Mouse (Mus musculus) left cerebral cortex, adult 18-20 months (tissue): ENCODE data around the gene Ggn. TPM values are rescaled to one million over a fixed set of nuclear protein-coding genes. Genes with fewer than 3 reads are reported as not detected.
"Not testable (repeated sequence)": the region's sequence is repeated elsewhere in the genome, so short reads cannot be mapped to it uniquely, and the experiment has no call there.

ENCODE experiments used
- DNase-seq, 2 experiments: peaks; one replicate each; pipeline ENCODE4 v3.0.0; 2021 to 2022; ENCODE audit warnings: low spot score in 2 of 2, mixed read lengths in 1 of 2
- total RNA-seq, 2 experiments: library from RNA; stranded (reverse); gene quantifications; 2 replicates each; pipeline ENCODE4 v1.2.3; 2021

Ggn gene
- total RNA-seq, 2 experiments from 2014 or later = 1.6 to 1.9 TPM

DNA sequence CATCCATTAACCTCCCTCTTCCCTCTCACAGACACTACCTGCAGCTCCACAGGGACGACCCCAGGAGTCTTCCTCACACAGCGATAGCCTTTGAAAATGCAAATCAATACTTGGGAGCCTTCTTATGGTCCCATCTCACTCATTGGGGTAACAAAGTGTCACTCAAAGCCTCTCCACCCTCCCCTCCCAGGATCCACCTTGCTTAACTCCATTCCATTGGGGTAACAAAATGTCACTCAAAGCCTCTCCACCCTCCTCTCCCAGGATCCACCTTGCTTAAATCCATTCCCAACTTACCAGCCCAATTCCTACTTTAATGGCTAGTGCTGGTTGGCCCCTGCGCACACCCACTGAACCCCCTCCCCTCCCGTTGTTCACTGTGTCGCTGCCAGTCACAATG, 11.7 kb upstream of the Ggn start:
- DNase-seq = no peak

DNA sequence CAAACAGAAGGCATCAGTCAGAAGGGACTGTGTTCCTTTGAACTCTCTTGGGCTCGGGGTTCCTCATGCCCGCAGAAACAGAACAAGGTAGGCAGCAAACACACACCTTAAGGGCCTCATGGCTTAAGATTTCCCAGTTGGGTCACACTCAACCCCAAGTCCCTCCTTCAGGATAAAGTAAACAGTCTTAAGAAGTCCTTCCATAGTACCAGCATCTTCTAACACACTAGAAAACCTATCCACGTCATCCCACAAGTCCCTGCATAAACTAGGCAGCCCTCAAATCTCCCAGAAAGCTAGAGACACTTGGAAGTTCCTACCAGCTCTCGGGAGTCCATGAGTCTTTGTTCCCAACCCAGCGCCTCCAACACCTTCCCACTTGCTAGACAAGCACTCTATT, 7.7 kb upstream of the Ggn start:
- no peak for DNase-seq

DNA sequence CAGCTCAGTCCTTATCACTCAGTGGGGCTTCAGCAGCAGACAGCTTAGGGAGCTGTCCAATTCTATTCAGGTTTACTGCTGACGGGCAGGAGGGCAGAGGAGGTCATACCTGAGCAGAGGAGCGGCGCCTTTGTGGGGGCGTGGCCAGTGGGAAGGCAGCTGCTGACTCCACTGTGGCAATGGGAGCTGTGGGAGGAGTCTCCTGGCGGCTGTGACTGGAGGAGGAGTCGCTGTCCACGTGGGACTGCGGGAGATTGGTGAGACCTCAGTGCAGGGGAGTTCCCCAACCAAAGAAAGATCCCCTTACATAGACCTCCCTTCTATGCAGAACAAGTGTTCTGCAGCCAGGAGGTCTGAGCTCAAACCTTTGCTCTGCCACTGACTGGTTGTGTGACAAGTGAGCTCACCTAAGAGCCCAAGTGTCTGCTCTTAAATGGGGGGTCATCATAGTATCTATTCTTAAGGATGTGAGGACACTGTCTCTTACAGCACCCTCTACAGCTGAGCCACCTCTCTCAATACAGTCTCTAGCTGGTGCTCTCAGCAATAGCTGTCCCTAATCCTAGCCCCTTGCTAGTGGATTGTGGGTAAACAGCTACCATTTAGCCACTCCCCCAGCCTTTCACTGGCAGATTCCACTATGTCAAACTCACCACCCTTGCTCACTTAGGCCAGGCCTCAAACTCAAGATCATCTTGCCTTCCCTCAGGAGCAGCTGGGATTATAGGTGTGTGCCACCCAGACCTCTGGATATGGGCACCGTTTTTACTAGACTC, 7.1 kb upstream of the Ggn start:
- no peak for DNase-seq

DNA sequence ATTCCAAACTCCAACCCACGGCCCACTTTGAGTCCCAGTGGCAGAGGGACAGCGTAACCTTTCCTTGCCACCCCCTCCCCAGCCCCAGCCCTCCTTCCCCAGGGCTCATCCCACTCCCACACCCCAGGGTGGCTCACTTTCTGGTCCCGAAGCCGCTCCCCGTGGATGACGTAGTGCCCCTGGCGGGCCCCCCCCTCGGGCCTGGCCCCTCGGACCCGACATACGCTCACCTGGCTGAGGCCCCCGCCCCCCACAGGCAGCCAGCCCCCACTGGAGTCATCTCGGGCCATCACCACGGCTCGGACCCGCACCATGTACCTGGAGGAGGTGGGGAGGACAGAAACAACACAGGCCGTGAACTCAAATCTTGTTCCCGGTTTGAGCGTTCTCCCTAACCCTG, 2.4 kb upstream of the Ggn start:
- DNase-seq = no peak

DNA sequence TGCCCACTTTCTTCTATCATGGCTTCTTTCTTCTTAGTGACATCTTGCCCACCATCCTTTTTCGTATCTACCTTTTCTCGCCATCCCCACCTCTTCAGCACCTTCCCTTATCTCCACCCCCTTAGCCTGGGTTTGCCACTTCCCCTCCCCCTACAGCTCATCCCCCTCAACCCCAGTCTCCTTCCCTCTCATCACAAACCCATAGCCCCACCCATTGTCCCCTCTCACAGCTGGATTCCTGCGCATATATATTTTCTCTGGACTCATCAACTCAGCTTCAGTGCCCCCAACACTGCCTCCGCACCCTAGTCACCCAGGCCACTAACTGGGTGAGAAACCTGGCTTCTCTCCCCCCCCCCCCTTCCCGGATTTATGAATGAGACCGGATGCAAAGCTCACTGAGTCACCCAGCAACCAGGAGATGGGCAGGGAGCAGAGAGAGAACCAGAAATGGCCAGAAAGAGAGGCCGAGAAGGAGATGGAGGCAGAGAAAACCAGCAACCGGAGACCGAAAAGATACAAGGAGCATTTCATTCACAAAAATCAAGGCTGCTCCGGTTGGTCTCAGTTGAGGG, 1.8 kb upstream of the Ggn start:
- DNase-seq = no peak

DNA sequence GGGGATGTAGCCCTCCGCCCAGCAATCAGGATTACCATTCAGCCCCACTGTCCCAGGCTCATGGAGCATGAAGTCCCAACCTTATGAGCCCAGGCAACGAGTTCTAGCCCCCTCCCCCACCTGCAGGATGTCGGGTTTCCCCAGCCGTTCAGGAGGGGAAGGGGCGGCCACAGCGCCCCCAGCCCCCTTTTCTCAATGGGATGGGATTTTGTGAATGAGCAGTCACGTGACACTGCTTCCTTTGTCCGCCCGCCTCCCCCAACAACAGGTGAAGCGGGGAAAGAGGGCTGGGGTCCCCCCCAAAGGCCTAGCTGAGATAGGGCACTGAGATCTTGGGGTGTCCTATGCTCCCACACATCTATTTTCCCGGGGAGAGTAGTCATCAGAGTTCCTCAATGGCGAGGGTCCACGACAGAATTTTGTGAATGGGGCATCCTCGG, 1.2 kb upstream of the Ggn start:
- DNase-seq = no peak

DNA sequence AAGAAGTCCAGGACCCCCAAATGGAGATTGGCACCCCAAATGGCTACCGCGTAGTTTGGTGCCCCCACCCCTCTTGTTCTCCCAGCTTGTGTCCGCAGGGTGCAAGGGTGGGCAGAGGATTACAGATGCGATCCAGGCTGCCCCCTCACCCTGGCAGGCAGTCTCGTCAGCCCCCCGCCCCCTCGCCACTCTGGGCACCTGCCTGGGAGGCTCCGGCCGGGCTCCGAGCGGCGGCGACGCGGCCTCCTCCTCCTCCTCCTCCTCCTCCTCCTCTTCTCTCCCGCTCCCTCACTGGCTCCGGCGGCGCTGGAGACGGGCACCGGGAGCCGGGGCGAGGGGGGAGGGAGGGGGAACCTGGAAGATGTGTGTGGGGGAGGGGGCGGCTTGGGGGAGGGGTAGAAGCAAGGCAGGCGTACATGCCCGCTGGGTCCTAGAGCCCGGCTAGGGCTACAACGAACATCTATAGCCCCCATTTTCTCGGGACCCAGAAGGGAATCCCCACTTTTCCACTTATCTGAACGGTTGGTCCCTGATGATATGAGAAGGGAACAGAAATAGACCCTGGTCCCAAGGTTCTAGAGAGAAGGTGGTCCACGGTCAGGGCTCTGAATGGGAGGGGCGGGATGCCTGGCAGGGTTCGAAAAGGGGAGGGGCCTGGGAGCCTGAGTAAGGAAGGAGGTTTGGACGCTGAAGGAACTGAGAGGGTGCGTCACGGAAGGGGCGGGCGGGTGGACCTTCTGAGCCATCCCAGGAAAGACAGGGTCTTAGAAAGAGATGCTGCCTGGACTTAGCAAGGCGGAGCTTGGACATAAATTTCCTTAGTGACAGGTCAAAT, 562 bp upstream of the Ggn start:
- peak; percentile 79 to 86 for DNase-seq

DNA sequence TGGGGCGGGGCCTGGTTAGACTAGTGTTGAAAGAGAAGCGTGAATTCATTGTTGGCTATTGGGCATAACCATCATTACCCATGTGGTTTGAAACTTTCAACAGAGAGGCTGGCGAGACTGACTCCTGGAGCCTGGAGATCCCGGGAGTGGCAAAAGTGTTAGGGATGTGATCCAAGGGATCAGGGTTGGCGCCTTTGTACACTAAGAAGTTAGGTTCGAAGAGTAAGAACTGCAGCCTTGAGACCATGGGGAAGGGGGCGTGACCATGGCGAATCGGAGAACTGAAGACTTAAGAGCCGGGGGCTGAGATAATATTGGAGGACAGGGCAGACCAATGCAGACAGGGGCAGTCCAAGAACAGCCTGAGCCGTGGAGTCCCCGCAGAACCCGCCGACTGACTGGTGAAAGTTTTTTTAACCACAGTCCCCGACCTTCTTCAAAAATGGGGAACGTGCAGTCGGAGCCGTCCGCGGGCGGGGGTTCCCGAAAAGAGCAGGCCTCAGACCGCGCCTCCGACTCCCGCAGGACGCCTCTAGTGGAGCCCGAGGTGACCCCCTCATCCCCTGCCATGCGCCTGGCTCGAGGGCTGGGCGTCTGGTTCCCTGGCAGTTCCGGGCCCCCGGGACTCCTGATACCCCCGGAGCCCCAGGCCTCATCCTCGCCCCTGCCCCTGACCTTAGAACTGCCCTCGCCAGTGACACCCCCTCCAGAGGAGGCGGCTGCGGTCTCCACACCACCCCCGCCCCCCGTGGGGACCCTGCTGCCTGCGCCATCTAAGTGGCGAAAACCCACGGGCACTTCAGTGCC, 948 bp downstream of the Ggn start:
- DNase-seq = no peak

DNA sequence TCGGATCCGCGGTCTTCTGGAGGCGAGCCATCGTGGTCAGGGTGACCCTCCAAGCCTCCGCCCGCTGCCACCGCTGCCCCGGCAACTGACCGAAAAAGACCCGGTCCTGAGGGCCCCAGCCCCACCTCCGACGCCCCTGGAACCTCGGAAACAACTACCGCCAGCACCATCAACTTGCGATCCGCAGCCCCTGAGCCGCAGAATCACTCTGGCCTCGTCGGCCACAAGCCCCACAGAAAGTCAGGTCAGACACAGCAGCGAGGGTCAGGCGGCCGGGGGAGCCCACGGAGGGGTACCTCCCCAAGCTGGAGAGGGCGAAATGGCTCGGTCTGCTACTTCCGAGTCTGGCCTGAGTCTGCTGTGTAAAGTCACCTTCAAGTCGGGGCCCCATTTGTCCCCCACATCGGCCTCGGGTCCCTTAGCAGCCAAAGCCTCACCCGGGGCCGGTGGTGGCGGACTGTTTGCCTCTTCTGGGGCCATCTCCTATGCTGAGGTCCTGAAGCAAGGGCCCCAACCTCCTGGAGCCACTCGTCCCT, 1.6 kb downstream of the Ggn start:
- no peak for DNase-seq

DNA sequence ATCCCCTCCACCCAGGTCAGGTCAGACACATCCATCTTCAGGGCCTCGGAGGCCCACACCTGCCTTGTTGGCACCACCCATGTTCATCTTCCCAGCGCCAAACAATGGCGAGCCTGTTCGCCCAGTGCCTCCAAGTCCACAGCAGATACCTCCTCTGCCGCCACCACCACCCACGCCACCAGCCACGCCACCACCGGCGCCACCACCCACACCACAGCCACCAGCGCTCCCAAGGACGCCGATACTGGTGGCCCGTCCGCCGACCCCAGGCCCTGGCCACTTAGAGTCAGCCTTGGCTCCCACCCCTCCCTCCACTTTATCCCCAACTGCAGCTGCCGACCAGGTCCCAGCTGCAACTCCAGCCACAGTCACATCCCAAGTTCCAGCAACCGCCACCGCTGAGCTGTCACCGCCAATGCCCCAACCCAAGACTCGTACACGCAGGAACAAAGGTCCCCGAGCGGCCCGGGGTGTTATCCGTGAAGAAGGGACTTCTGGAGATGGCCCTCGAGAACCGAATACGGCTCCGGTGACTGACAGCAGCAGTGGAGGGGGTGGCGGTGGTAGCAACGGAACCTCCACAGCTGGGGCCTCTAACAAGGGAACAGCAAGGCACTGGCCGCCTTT, 2.5 kb downstream of the Ggn start:
- no peak for DNase-seq

DNA sequence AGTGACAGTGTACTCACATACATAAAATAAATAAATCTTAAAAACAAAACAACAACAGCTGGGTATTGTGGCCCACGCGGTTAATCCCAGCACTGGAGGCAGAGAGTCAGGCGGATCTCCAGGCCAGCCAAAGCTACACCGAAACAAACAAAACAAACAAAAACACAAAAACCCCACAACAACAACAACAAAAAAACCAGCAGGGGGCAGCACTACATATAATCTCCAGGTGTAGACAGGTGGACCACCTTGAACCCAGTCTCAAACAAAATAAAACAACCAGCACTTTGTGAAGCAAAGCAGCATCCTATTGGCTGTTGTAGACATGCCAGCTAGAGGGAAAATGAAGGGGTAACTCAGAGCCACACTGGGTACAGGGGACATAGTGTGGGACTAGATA, 8.1 kb downstream of the Ggn start:
- no peak for DNase-seq

DNA sequence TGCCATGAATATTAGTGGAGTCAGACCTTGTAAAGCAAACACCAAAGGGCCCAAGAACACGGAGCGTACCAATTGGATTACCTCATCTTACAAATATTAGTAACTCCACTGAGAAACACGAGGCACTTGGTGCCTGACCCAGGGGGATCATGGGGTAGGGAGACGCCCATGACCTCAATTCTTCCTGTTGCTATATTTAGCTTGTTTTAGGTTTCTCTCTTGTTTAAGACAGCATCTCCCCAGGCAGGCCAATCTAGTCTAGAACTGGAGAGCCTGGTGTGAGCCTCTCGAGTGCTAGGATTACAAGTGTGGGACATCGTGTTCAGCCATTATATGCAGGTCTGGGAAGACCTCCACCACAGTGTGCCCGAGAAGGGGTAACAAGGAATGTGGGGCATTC, 9.3 kb downstream of the Ggn start:
- DNase-seq = no peak

DNA sequence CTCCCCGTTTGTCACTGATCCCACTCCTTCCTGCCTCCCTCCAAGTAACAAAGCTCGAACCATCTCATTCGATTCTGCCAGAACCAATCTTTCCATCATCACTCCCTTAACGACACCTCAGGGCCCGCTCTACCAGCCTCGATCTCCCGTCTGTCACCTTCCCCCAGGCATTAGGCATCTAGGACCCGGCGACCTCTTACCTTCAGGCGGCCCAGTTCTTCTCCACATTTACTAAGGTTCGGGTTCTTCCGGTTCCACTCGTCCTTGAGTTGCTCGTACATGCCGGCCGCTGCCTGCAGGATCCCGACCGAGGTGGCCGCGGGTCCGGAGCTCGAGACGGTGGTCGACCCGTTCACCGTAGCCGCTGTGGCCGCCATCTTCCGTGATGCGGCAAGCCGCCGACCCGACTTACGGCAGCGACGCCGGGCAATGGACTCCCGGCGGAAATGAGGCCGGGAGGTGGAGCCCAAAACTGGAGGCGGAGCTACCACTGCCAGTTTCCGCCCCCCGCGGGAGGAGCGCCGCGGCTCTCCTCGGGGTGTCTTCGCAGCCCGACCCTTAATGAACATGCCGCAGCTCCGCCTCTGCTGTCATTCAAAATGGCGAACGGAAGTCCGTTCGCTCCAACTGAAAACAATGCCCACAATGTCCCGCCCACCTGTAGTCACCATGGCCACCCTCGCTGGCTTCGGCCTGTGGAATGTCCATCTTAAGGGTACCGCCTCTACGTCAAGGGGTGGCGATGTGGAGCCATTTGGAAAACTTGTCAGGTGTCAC, 10.3 kb downstream of the Ggn start, which contains the start of gene Psmd8:
Psmd8 (minus strand) TSS at position 625 of the 777 bp plus-strand sequence.
- peak; percentile 90 to 97 for DNase-seq

DNA sequence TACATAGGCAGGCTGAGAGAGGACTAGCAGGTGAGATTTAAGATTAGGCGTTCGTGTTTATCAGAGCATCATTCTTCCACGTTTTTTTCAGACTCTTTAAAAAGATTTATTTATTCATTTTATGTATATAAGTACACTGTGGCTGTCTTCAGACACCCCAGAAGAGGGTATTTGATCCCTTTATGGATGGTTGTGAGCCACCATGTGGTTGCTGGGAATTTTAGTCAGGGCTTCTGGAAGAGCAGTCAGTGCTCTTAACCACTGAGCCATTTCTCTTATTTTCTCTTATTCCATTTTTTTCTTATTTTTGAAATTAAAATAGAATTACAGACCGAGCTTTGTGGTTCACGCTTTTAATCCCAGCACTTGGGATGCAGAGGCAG, 10.8 kb downstream of the Ggn start:
- no peak for DNase-seq

DNA sequence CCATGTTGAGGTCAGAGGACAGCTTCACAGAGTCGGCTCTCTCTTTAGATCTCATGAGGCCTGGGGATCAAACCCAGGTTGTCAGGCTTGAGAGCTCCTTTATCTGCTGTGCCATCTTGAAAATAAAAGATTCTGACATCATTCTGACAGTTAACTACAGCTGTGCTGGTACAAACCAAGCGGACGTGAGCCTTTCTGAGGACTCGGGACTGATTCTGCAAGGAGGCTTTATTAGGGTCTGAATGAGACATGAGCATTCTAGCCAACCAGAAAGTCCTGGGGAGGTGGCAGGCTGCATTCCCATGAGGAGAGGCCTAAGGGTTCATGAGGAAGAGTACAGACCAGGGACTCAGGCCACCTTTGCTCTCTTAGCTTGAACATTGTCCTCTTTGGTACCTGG, 11.3 kb downstream of the Ggn start:
- DNase-seq = not testable (repeated sequence)

DNA sequence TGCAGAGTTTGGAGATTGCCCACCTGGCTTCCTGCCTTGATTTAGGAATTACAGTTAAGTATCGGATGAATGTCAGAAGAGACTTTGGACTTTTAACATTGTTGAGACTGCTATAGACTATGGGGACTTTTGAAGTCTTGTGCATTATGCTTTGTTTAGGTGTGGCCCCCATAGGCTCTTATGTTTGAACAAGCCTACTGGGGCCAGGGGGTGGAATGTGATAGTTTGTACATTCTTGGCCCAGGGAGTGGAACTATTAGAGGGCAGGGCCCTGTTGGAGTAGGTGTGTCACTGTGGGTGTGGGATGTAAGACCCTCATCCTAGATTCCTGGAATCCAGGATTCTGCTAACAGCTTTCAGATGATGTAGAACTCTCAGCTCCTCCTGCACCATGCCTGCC, 24.2 kb downstream of the Ggn start:
- DNase-seq = not testable (repeated sequence)

DNA sequence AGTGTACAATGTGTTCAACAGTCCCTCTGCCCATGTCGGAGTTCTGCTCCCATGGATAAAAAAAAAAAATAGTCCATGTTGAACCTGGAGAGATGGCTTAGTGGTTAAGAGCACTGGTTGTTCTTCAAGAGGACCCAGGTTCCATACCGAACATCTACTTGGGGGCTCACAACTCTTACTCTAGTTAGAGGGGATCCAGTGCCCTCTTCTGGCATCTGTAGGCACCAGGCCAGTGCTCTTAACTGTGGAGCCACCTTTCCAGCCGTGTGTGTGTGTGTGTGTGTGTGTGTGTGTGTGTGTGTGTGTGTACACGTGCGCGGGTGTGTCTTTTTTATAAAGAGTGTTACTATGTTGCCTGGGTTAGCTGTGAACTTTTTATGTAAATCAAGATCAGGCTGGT, 32.6 kb downstream of the Ggn start:
- no peak for DNase-seq

DNA sequence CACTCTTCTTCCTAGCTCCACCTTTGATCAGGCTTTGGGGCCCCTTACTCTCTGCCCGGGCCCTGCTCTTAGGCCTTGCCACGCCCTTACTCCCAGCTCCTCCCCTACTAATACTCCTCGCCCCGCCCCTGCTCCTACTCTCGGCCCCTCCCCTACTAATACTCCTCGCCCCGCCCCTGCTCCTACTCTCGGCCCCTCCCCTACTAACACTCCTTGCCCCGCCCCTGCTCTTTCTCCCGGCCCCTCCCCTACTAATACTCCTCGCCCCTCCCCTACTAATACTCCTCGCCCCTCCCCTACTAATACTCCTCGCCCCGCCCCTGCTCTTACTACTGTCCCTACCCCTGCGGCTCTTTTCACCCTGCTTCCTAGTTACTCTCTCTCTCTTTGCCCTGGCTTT, 41.0 kb downstream of the Ggn start:
- not testable (repeated sequence) for DNase-seq

DNA sequence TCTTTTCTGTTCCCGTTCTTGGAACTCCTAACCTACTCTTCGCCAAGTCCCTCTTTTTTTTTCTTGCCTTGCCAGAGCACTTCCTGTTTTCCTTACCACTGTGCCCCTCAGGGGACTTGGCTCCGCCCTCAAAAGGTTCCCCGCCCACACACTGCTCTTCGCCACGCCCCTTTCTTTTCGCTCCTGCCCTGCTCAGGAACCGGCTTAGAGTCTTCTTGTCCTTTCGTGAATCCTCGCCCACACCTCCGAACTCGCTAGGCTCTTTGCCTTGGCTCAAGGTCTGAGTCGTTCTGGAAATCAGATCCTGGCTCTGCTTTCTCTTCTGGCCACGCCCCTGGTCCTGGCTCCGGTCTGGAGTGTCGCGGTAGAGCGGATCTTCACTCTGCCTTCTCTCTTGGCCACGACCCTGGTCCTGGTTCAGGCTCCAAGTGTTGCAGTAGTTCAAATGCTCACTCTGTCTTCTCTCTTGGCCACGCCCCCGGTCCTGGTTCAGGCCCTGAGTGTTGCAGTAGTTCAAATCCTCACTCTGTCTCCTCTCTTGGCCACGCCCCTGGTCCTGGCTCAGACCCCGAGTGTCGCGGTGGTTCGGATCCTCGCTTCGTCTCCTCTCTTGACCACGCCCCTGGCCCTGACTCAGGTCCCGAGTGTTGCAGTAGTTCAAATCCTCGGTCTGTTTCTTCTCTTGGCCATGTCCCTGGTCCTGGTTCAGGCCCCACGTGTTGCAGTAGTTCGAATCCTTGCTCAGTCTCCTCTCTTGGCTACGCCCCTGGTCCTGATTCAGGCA, 41.6 kb downstream of the Ggn start:
- DNase-seq = peak in 1 of 2 experiments; percentile 13
